Mouse (Mus musculus): ENCODE results near the gene Ncaph2. TPM values are rescaled to one million over a fixed set of nuclear protein-coding genes. Genes with fewer than 3 reads are reported as not detected.

Gene Ncaph2
- polyA plus RNA-seq, 1 experiment from 2014 or later: 130 TPM

- Histone ChIP-seq H3K4me3 (replicated peaks) (no peak overlapping the region), H3K4me2 (replicated peaks) (no peak overlapping the region), H3K9me3 (no peaks in the 10 kb centered on the region), H3K36me3 (peaks cover 42% of the 10 kb centered on the region), H3K9ac (replicated peaks) (no peak overlapping the region), H3K27ac (no peak overlapping the region), H3K4me1 (replicated peaks) (peaks cover 24% of the 10 kb centered on the region), H3K27me3 (no peaks in the 10 kb centered on the region)
- 94% methylated on average over 14 of the region's 14 CpGs for WGBS
- ATAC-seq: no peak
Measured at GRCm38 (mm10) chr15:89352054-89352453, 3.5 kb upstream of the Ncaph2 start.

- WGBS: 96% methylated on average over 12 of the region's 12 CpGs
- Histone ChIP-seq H3K4me1 (replicated peaks) (peaks cover 31% of the 10 kb centered on the region), H3K9ac (replicated peaks) (no peak overlapping the region), H3K4me2 (replicated peaks) (no peak overlapping the region), H3K9me3 (no peaks in the 10 kb centered on the region), H3K27me3 (no peaks in the 10 kb centered on the region), H3K4me3 (replicated peaks) (no peak overlapping the region), H3K27ac (no peak overlapping the region), H3K36me3 (peaks cover 42% of the 10 kb centered on the region)
- no peak for ATAC-seq
Measured at GRCm38 (mm10) chr15:89352795-89353194, 2.7 kb upstream of the Ncaph2 start.

GRCm38 (mm10) chr15:89353837-89354236, 1.7 kb upstream of the Ncaph2 start:
- Histone ChIP-seq H3K4me1 (replicated peaks) (peaks cover 40% of the 10 kb centered on the region), H3K4me3 (replicated peaks) (peak overlapping the region; percentile 66; the same call in 1 of the 2 replicates), H3K27ac (no peak overlapping the region), H3K36me3 (peaks cover 42% of the 10 kb centered on the region), H3K9ac (replicated peaks) (peak overlapping the region; percentile 82; the same call in 1 of the 2 replicates), H3K9me3 (no peaks in the 10 kb centered on the region), H3K4me2 (replicated peaks) (no peak overlapping the region), H3K27me3 (no peaks in the 10 kb centered on the region)
- 92% methylated on average over 16 of the region's 16 CpGs for WGBS
- no peak for ATAC-seq

- ATAC-seq: no peak
- Histone ChIP-seq H3K27me3 (no peaks in the 10 kb centered on the region), H3K9ac (replicated peaks) (peak overlapping the region; percentile 82), H3K4me3 (replicated peaks) (peak overlapping the region; percentile 66), H3K4me1 (replicated peaks) (peaks cover 41% of the 10 kb centered on the region), H3K36me3 (peaks cover 43% of the 10 kb centered on the region), H3K4me2 (replicated peaks) (peak overlapping the region; percentile 80), H3K9me3 (no peaks in the 10 kb centered on the region), H3K27ac (no peak overlapping the region)
- 88% methylated on average over 7 of the region's 7 CpGs for WGBS
Measured at GRCm38 (mm10) chr15:89354455-89354854, 1.1 kb upstream of the Ncaph2 start.

GRCm38 (mm10) chr15:89356372-89356771, 853 bp downstream of the Ncaph2 start:
- under 1% methylated on average over 15 of the region's 15 CpGs for WGBS
- H3K9ac ChIP-seq (replicated peaks): peak overlapping the region; percentile 82
- no peaks in the 10 kb centered on the region for H3K27me3 ChIP-seq
- peaks cover 46% of the 10 kb centered on the region for H3K36me3 ChIP-seq
- peak overlapping the region; percentile 80 for H3K4me2 ChIP-seq (replicated peaks)
- H3K4me3 ChIP-seq (replicated peaks): peak overlapping the region; percentile 66
- H3K9me3 ChIP-seq: no peaks in the 10 kb centered on the region
- ATAC-seq: peak; percentile 5; the same call in 1 of the 2 replicates
- peak overlapping the region; percentile 75; the same call in 1 of the 2 replicates for H3K27ac ChIP-seq
- H3K4me1 ChIP-seq (replicated peaks): peaks cover 43% of the 10 kb centered on the region

GRCm38 (mm10) chr15:89358784-89359183, 3.3 kb downstream of the Ncaph2 start:
- H3K9ac ChIP-seq (replicated peaks): no peak overlapping the region
- H3K9me3 ChIP-seq: no peaks in the 10 kb centered on the region
- H3K4me1 ChIP-seq (replicated peaks): peaks cover 41% of the 10 kb centered on the region
- H3K27ac ChIP-seq: no peak overlapping the region
- no peaks in the 10 kb centered on the region for H3K27me3 ChIP-seq
- no peak for ATAC-seq
- H3K36me3 ChIP-seq: peaks cover 46% of the 10 kb centered on the region
- H3K4me3 ChIP-seq (replicated peaks): no peak overlapping the region
- 95% methylated on average over 3 of the region's 3 CpGs for WGBS
- no peak overlapping the region for H3K4me2 ChIP-seq (replicated peaks)

- 97% methylated on average over 7 of the region's 7 CpGs for WGBS
- peaks cover 10% of the 10 kb centered on the region for H3K4me1 ChIP-seq (replicated peaks)
- no peaks in the 10 kb centered on the region for H3K27me3 ChIP-seq
- no peak overlapping the region for H3K27ac ChIP-seq
- peaks cover 87% of the 10 kb centered on the region for H3K36me3 ChIP-seq
- no peak for ATAC-seq
- H3K9ac ChIP-seq (replicated peaks): no peak overlapping the region
- no peak overlapping the region for H3K4me2 ChIP-seq (replicated peaks)
- H3K4me3 ChIP-seq (replicated peaks): no peak overlapping the region
- no peaks in the 10 kb centered on the region for H3K9me3 ChIP-seq
Measured at GRCm38 (mm10) chr15:89363051-89363450, 7.5 kb downstream of the Ncaph2 start.

- H3K9me3 ChIP-seq: no peaks in the 10 kb centered on the region
- no peak overlapping the region for H3K4me2 ChIP-seq (replicated peaks)
- no peak overlapping the region for H3K4me3 ChIP-seq (replicated peaks)
- peaks cover 100% of the 10 kb centered on the region for H3K36me3 ChIP-seq
- 95% methylated on average over 4 of the region's 4 CpGs for WGBS
- H3K27me3 ChIP-seq: no peaks in the 10 kb centered on the region
- ATAC-seq: no peak
- no peak overlapping the region for H3K9ac ChIP-seq (replicated peaks)
- no peaks in the 10 kb centered on the region for H3K4me1 ChIP-seq (replicated peaks)
- H3K27ac ChIP-seq: no peak overlapping the region
Measured at GRCm38 (mm10) chr15:89365141-89365551, 9.6 kb downstream of the Ncaph2 start.

GRCm38 (mm10) chr15:89372068-89372467, 16.5 kb downstream of the Ncaph2 start:
- H3K27ac ChIP-seq: no peak overlapping the region
- no peak overlapping the region for H3K4me2 ChIP-seq (replicated peaks)
- H3K4me1 ChIP-seq (replicated peaks): peaks cover 20% of the 10 kb centered on the region
- WGBS: 91% methylated on average over 13 of the region's 13 CpGs
- no peak overlapping the region for H3K4me3 ChIP-seq (replicated peaks)
- peaks cover 57% of the 10 kb centered on the region for H3K36me3 ChIP-seq
- peaks cover 13% of the 10 kb centered on the region for H3K27me3 ChIP-seq
- no peak for ATAC-seq
- no peaks in the 10 kb centered on the region for H3K9me3 ChIP-seq
- H3K9ac ChIP-seq (replicated peaks): no peak overlapping the region

- Histone ChIP-seq H3K4me3 (replicated peaks) (peak overlapping the region; percentile 64), H3K27ac (0 out of 2 replicates have a peak overlapping the region, but pooled peaks have one; percentile 95), H3K9me3 (no peaks in the 10 kb centered on the region), H3K36me3 (peaks cover 53% of the 10 kb centered on the region), H3K27me3 (peaks cover 18% of the 10 kb centered on the region), H3K4me2 (replicated peaks) (peak overlapping the region; percentile 71), H3K9ac (replicated peaks) (peak overlapping the region; percentile 86; the same call in 1 of the 2 replicates), H3K4me1 (replicated peaks) (peaks cover 24% of the 10 kb centered on the region)
- ATAC-seq: no peak
- WGBS: 84% methylated on average over 7 of the region's 7 CpGs
Measured at GRCm38 (mm10) chr15:89372536-89372935, 17.0 kb downstream of the Ncaph2 start.

- peaks cover 46% of the 10 kb centered on the region for H3K36me3 ChIP-seq
- peak overlapping the region; percentile 95 for H3K27ac ChIP-seq
- no peaks in the 10 kb centered on the region for H3K9me3 ChIP-seq
- H3K9ac ChIP-seq (replicated peaks): peak overlapping the region; percentile 86
- WGBS: 2% methylated on average over 35 of the region's 35 CpGs
- peaks cover 24% of the 10 kb centered on the region for H3K27me3 ChIP-seq
- peaks cover 25% of the 10 kb centered on the region for H3K4me1 ChIP-seq (replicated peaks)
- peak; percentile 85 for ATAC-seq
- H3K4me2 ChIP-seq (replicated peaks): peak overlapping the region; percentile 71
- peak overlapping the region; percentile 64 for H3K4me3 ChIP-seq (replicated peaks)
Measured at GRCm38 (mm10) chr15:89373027-89373761, 17.7 kb downstream of the Ncaph2 start.

- H3K27me3 ChIP-seq: peaks cover 30% of the 10 kb centered on the region
- peak within 1 kb of the TSS; percentile 71 for H3K4me2 ChIP-seq (replicated peaks)
- H3K4me1 ChIP-seq (replicated peaks): peaks cover 31% of the 10 kb centered on the region
- peaks cover 40% of the 10 kb centered on the region for H3K36me3 ChIP-seq
- under 1% methylated on average over 42 of the region's 42 CpGs for WGBS
- peak within 1 kb of the TSS; percentile 95 for H3K27ac ChIP-seq
- peak; percentile 89 for ATAC-seq
- H3K4me3 ChIP-seq (replicated peaks): peak within 1 kb of the TSS; percentile 64
- no peaks in the 10 kb centered on the region for H3K9me3 ChIP-seq
- H3K9ac ChIP-seq (replicated peaks): peak within 1 kb of the TSS; percentile 86
Measured at GRCm38 (mm10) chr15:89373762-89374248, 18.3 kb downstream of the Ncaph2 start, which contains the start of gene Sco2. Sco2 (minus strand) TSS chr15:89373846.

All from midbrain, embryonic 13.5 days (tissue).